Mouse (Mus musculus) kidney, adult 2 months (tissue): ENCODE measurements around the gene Tnfsf11. TPM values are rescaled to one million over a fixed set of nuclear protein-coding genes. Genes with fewer than 3 reads are reported as not detected.

Experiments
- DNase-seq: peaks from one replicate; pipeline ENCODE4 v3.0.0; 2021
- H3K27ac ChIP-seq: fragments of 200-500 bp; 2 replicates; pipeline ENCODE4 v1.5.1; 2012; ENCODE audit warnings: low read depth, low read length, control low read depth, inconsistent platforms; ENCODE audit not compliant: insufficient read depth
- H3K27me3 ChIP-seq: fragments of 200-500 bp; replicated peaks from 2 replicates; pipeline ENCODE4 v1.6.1; 2012; ENCODE audit warnings: mild to moderate bottlenecking, moderate library complexity, low read length, inconsistent platforms; ENCODE audit not compliant: control insufficient read depth, insufficient read depth
- H3K36me3 ChIP-seq: fragments of 200-500 bp; 2 replicates; pipeline ENCODE4 v1.6.1; 2012; ENCODE audit warnings: mild to moderate bottlenecking, moderate library complexity, low read length, inconsistent platforms; ENCODE audit not compliant: control insufficient read depth, insufficient read depth
- H3K4me1 ChIP-seq: fragments of 200-500 bp; 2 replicates; pipeline ENCODE4 v1.6.1; 2011; ENCODE audit warnings: low read length; ENCODE audit not compliant: control insufficient read depth, insufficient read depth
- H3K4me3 ChIP-seq: fragments of 200-500 bp; 2 replicates; pipeline ENCODE4 v1.5.1; 2011; ENCODE audit warnings: mild to moderate bottlenecking, low read depth, low read length, control low read depth; ENCODE audit not compliant: insufficient read depth
- CTCF ChIP-seq: fragments of 200-500 bp; conservative IDR thresholded peaks from 2 replicates; pipeline ENCODE4 v1.5.1; 2011; ENCODE audit warnings: low read depth, mild to moderate bottlenecking, control low read depth, low read length, moderate library complexity, mixed read lengths; ENCODE audit not compliant: insufficient read depth, insufficient read length
- POLR2A ChIP-seq: fragments of 200-500 bp; IDR thresholded peaks from one replicate; pipeline ENCODE4 v1.6.1; 2011; ENCODE audit warnings: low read depth, low read length, control low read depth
- WGBS: fragments of 180-500 bp; shearing (Covaris S2); methylation state at CpG from one replicate; pipeline ENCODE4 v1.1.7; 2018; 5-methylcytosine and 5-hydroxymethylcytosine counted together
- polyA plus RNA-seq: library from polyadenylated mRNA; depleted of rRNA; stranded (reverse); fragments of >200 nt; gene quantifications from 2 replicates; pipeline ENCODE4 v1.2.3, GENCODE M21; 2012

Tnfsf11 gene
- polyA plus RNA-seq, 1 experiment = 0.16 TPM

DNA sequence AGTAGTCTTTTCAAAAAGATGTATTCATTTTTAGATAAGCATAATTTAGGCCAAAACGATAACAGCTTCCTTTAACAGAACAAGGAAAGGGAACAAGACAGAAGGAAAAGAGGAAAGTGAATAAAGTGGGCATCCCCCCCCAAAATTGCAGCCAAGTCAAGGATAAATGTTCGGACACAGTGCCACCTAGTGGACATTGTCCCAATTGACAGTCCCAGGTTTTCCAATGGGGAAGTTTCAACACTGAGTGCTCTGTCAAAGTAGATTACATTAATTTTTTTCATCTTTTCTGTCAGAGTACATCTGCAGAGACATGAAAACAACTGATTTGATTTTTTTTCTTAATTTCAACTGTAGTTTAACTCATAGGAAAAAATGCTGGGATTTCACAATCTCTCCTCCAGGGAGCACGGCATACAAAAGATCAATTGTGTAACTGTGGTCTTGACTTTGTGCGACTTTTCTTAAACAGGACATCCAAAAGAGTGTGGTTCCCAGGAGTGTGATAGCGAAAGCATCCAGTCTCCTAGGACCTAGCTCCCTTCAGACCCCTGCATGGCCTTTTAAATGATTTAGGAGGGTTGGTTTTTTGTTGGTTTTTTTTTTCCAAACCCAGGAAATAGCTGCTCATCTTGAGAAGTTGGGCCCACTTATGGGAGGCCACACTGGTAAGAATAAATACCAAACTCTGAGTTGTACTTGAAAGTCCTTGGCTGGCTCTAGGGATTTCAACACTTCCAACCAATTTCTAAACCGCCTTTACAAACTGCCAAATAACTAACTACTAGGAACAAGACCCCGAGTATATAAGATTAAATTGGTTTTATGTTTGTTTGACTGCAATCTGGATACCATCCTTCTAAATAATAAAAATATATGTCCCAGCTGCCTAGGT, 19.7 kb downstream of the Tnfsf11 start:
- 44% methylated on average over 7 of the region's 7 CpGs for WGBS
- H3K27ac ChIP-seq = no peak overlapping the region
- no peak overlapping the region for H3K4me3 ChIP-seq
- peak; percentile 37 for DNase-seq
- H3K4me1 ChIP-seq = no peaks in the 10 kb centered on the region
- H3K36me3 ChIP-seq = no peaks in the 10 kb centered on the region
- TF ChIP-seq POLR2A = no peak
- peak; percentile 54 for TF ChIP-seq CTCF
- no peaks in the 10 kb centered on the region for H3K27me3 ChIP-seq

DNA sequence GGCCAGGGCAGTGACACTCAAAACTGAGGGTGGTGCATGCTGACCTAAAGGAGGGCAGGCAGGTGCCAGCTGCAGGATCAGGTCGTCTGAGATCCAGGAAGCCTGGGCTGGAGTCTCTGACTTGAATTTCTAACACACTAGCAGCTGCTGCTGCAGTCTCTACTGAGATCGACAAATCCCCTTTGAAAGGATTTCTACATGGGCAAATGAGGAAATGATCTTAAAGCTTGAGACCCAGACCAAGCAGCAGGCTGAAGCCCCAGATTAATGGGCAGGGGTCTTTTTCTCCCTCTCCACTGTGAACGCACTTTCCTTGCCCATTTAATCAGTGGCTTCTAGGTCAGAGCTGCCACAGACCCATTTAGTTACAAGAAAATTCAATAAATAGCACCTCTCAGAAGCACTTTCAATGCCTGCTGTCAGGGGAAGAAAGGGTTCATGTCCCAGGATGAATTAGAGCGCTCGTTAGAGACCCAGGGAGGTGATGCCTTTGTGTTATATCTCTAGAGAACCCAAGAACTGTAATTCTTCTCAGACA, 21.8 kb downstream of the Tnfsf11 start:
- no peaks in the 10 kb centered on the region for H3K27me3 ChIP-seq
- H3K36me3 ChIP-seq = no peaks in the 10 kb centered on the region
- H3K27ac ChIP-seq = no peak overlapping the region
- no peak for TF ChIP-seq POLR2A
- no peak for TF ChIP-seq CTCF
- no peak for DNase-seq
- WGBS = 55% methylated on average over 5 of the region's 5 CpGs
- no peak overlapping the region for H3K4me3 ChIP-seq
- no peaks in the 10 kb centered on the region for H3K4me1 ChIP-seq

DNA sequence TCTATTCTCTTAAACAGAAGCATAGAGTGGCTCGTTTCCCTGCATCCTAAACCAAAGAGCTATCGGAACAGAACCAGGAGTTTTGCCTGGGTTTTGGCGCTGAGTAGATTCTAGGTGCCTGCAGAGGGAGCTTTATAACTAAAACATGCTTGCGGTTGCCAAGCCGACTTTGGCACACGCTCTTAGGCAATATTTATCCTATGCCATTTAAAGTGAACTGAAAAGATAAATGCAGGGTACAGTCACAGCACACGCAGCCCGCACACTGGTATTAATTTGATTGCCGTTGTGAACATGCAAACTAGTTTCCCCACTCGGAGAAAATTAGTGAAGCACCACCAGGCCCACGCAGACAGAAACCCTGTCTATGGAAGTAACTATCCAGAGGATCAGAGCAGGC, 25.4 kb downstream of the Tnfsf11 start:
- 82% methylated on average over 11 of the region's 11 CpGs for WGBS
- H3K27ac ChIP-seq = no peak overlapping the region
- no peak overlapping the region for H3K4me3 ChIP-seq
- H3K4me1 ChIP-seq = no peaks in the 10 kb centered on the region
- H3K27me3 ChIP-seq = no peaks in the 10 kb centered on the region
- no peak for TF ChIP-seq CTCF
- DNase-seq = no peak
- H3K36me3 ChIP-seq = no peaks in the 10 kb centered on the region

DNA sequence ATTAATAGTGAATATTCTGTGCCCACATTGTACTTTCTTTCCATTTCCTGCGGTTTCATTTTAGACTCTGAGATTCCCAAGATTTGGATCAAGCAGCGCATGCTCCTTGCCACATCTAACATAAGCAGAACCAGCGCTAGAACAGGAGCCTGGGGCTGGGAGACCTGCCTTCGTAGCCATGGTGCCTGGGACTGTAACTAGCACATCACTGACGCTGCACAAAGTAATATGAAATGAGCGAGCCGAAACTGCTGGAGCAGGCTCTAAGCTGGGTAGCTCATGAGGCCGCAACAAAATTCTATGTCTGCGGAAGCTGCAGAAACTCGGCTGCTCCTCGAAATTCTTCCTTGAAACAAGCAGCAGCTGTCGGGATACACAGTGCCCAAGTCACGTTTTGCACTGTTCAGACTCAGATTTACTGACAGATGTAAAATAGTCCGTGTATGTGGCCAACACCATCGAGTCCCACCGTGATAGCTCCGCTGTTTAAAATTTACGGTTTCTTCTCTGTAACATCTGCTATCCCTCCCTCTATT, 31.4 kb downstream of the Tnfsf11 start:
- Histone ChIP-seq H3K27me3 (no peaks in the 10 kb centered on the region), H3K36me3 (no peaks in the 10 kb centered on the region), H3K4me3 (no peak overlapping the region), H3K27ac (no peak overlapping the region), H3K4me1 (no peaks in the 10 kb centered on the region)
- TF ChIP-seq POLR2A = no peak
- TF ChIP-seq CTCF = no peak
- DNase-seq = no peak
- WGBS = 68% methylated on average over 18 of the region's 18 CpGs

DNA sequence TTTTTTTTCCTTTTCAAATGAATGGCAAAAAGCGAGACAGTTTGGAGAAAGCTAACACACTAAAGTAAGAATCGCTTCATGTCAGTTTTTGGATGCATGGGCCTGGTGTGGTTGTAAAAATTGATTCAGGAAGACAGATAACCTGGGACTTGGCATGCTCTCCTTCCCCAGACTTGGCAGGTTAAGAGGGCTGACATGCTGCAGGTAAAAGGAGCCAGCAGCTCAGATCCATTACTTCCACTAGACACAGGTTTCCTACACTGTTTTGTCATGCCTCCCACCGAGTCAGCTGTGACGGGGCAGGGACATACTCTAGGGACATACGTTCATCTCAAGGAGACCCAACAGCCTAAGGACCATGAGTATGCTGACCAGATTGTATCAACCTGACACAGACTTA, 33.0 kb downstream of the Tnfsf11 start:
- Histone ChIP-seq H3K4me1 (no peaks in the 10 kb centered on the region), H3K27ac (no peak overlapping the region), H3K36me3 (no peaks in the 10 kb centered on the region), H3K27me3 (no peaks in the 10 kb centered on the region), H3K4me3 (no peak overlapping the region)
- 69% methylated on average over 5 of the region's 5 CpGs for WGBS
- no peak for TF ChIP-seq CTCF
- no peak for TF ChIP-seq POLR2A
- no peak for DNase-seq

DNA sequence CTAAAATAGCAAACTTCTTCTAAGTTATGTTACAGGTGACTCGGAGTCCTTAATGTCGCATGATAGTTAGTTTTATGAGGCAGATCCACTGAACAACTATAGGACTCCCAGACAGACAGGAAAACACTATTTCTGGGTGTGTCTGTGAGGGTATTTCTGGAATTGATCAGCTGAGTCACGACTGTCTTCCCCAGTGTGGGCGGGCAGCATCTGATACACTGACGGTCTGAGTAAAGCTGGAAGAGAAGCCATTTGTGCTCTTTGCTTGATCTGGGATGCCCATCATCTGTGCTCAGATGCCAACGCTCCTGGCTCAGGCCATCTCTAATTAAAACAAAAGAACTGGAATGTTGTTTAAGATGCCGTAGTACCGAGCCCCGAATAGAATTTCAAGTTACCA, 33.7 kb downstream of the Tnfsf11 start:
- DNase-seq = no peak
- Histone ChIP-seq H3K4me1 (no peaks in the 10 kb centered on the region), H3K36me3 (no peaks in the 10 kb centered on the region), H3K27ac (no peak overlapping the region), H3K4me3 (no peak overlapping the region), H3K27me3 (no peaks in the 10 kb centered on the region)
- WGBS = 80% methylated on average over 9 of the region's 9 CpGs
- no peak for TF ChIP-seq POLR2A
- TF ChIP-seq CTCF = no peak

DNA sequence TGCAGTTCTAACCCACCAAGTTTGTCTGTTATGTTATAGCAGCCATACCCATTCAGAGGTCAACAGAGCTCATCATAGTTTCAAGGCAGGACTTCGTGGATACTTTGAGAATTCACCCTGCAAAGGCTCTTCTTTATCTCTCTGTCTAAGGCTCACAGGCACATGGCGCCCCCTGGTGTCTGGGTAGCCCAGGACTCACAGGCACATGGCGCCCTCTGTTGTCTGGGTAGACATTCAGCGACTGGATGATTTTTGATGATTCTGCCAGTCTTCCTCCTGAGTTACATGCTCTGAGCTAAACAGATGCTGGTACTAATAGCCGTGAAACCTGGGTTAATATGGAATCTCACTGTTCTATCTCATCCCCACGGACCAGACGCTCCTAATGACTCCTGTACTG, 34.3 kb downstream of the Tnfsf11 start:
- 65% methylated on average over 7 of the region's 7 CpGs for WGBS
- Histone ChIP-seq H3K27me3 (no peaks in the 10 kb centered on the region), H3K36me3 (no peaks in the 10 kb centered on the region), H3K4me1 (no peaks in the 10 kb centered on the region), H3K4me3 (no peak overlapping the region), H3K27ac (no peak overlapping the region)
- TF ChIP-seq CTCF (peak; percentile 71), POLR2A (no peak)
- DNase-seq = peak; percentile 39
